Mouse (Mus musculus) kidney, embryonic 14.5 days (tissue): Measurements from ENCODE around the gene Hmga1. TPM values are rescaled to one million over a fixed set of nuclear protein-coding genes. Genes with fewer than 3 reads are reported as not detected.

Experiments
- ATAC-seq: fragments of 200-750 bp; cut with Nextera tagmentation; 2 replicates; pipeline ENCODE4 v1.8.0; 2017; ENCODE audit warnings: moderate number of reproducible peaks, mild to moderate bottlenecking, moderate TSS enrichment, moderate library complexity; ENCODE audit not compliant: low FRiP score, low TSS enrichment
- H3K27ac ChIP-seq: fragments of 300-500 bp; sonication (generic); 2 replicates; pipeline ENCODE4 v1.5.1; 2014; ENCODE audit warnings: low read depth, mild to moderate bottlenecking, low read length, moderate library complexity, mixed read lengths
- H3K27me3 ChIP-seq: fragments of 300-500 bp; sonication (generic); 2 replicates; pipeline ENCODE4 v1.6.1; 2014; ENCODE audit warnings: mild to moderate bottlenecking, low read length; ENCODE audit not compliant: control insufficient read depth, insufficient read depth
- H3K36me3 ChIP-seq: fragments of 300-500 bp; sonication (generic); 2 replicates; pipeline ENCODE4 v1.6.1; 2014; ENCODE audit warnings: low read length, mixed read lengths; ENCODE audit not compliant: control insufficient read depth, insufficient read depth
- H3K4me1 ChIP-seq: fragments of 300-500 bp; sonication (generic); 2 replicates; pipeline ENCODE4 v1.6.1; 2014; ENCODE audit warnings: low read length, mixed read lengths; ENCODE audit not compliant: control insufficient read depth, insufficient read depth
- H3K4me2 ChIP-seq: fragments of 300-500 bp; sonication (generic); replicated peaks from 2 replicates; pipeline ENCODE4 v1.6.1; 2014; ENCODE audit warnings: low read depth, mild to moderate bottlenecking, low read length
- H3K4me3 ChIP-seq: fragments of 300-500 bp; sonication (generic); 2 replicates; pipeline ENCODE4 v1.5.1; 2014; ENCODE audit warnings: mild to moderate bottlenecking, low read length
- H3K9ac ChIP-seq: fragments of 300-500 bp; sonication (generic); 2 replicates; pipeline ENCODE4 v1.6.1; 2014; ENCODE audit warnings: low read depth, mild to moderate bottlenecking, low read length, moderate library complexity
- H3K9me3 ChIP-seq: fragments of 300-500 bp; sonication (generic); 2 replicates; pipeline ENCODE4 v1.6.1; 2016; ENCODE audit warnings: low read length; ENCODE audit not compliant: control insufficient read depth
- WGBS: fragments of 180-500 bp; shearing (Covaris S2); extraction: QIAGEN DNeasy Blood & Tissue Kit; methylation state at CpG from one replicate; pipeline ENCODE4 v1.1.7; 2014; 5-methylcytosine and 5-hydroxymethylcytosine counted together
- polyA plus RNA-seq: library from polyadenylated mRNA; unstranded; fragments of >200 nt; fragmentation: Nextera tagmentation; extraction: Ambion mirVana; gene quantifications from 2 replicates; pipeline ENCODE4 v1.2.1, GENCODE M21; 2014

The Hmga1 gene
- polyA plus RNA-seq: 351 and 355 TPM in 2 replicates

DNA sequence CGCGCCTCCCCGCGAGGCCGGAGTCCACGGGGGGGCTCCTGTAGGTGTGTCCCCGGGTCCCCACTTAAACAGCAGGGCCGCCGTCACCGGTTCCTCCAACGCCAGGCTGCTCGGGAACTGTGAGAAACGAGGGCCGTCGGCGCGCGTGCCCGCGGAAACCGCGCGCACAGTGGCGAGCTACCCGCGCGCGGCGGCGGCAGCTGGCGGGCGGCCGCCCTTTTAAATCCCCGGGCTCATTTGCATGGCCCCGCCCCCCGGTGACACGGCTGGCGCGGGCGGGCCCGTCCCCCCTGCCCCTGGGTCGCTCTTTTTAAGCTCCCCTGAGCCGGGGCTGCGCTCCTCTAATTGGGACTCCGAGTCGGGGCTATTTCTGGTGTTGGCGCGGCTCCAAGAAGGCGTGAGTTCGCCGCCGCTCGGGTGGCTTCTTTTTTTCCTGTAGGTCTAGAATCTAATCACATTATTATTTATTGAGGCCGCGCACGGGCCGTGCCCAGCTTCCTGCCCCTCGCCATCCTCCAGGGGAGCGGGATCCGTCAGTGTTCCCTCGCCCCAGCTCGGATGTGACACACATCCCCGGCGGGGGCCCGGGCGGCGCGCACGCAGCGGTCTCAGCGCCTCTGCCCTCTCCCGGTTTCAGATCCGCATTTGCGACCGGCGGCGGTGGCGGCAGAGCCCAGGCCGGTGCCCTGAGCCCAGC, at the start of gene Hmga1:
Gene Hmga1 (plus strand): TSS at position 183 of the 697 bp plus-strand sequence.
- ATAC-seq: peak; percentile 63
- peak within 1 kb of the TSS; percentile 97 for H3K27ac ChIP-seq
- H3K27me3 ChIP-seq: no peaks in the 10 kb centered on the region
- under 1% methylated on average over 68 of the region's 79 CpGs for WGBS
- H3K4me1 ChIP-seq: peaks cover 25% of the 10 kb centered on the region
- peaks cover 14% of the 10 kb centered on the region; the same call in 1 of the 2 replicates for H3K36me3 ChIP-seq
- H3K9ac ChIP-seq: peak within 1 kb of the TSS; percentile 92
- peak within 1 kb of the TSS; percentile 80 for H3K4me3 ChIP-seq
- H3K4me2 ChIP-seq: peak within 1 kb of the TSS; percentile 84
- H3K9me3 ChIP-seq: no peaks in the 10 kb centered on the region

DNA sequence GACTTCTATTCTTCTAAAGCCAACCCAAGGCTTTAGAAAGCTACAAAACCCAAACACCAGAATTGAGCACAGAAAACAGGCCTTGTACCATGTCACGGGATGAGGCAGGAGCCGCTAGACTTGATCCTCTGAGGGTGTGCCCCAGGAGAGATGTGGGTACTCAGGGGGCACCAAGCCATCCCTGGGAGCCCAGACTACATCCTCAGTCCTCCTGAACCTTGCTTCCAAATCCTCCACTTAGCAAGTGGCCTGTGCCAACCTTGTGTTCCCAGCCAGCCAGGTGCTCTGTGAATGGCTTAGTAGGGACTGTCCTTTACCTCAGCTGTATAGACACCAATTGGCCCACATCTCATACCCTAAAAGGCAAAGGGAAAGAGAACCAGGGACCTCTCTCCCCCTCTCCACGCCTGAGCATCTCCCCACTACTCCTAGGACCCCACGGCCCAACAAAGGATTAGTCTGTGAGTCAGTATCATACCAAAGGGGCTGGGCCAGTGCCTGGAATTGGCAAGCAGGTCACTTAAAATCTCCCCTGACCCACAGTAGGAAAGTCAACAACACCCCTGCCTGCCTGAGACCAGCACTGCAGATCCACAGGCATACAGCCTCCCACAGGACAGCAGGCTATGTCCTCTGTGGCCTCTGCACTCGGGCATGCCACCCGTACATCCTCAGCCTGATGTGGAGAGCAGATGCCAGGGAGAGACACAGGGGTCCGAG, 49.3 kb upstream of the Hmga1 start:
- H3K4me1 ChIP-seq: peaks cover 23% of the 10 kb centered on the region

DNA sequence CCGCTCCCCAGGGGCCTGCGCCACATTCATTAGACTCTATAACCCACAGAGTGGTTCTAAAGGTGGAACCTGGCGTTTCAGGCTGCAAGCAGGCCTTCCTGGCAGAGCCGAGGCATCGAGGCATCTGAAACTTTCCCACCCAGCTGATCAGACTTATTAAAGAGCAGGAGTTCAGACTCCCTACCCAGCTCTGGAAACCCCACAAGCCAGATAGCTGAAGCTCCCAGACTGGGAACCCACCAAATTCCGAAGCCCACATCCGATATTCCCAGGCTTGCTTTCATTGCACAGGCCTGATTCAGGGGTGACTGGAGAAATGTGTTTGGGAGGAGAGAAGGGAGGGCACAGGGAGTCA, 48.7 kb upstream of the Hmga1 start:
- no peak overlapping the region for H3K9ac ChIP-seq
- no peak overlapping the region for H3K4me3 ChIP-seq
- H3K36me3 ChIP-seq: no peaks in the 10 kb centered on the region
- H3K4me1 ChIP-seq: peaks cover 23% of the 10 kb centered on the region
- H3K27ac ChIP-seq: no peak overlapping the region
- H3K27me3 ChIP-seq: peaks cover 36% of the 10 kb centered on the region
- no peak for ATAC-seq
- H3K9me3 ChIP-seq: no peaks in the 10 kb centered on the region
- no peak overlapping the region for H3K4me2 ChIP-seq
- WGBS: 83% methylated on average over 7 of the region's 7 CpGs

More for the DNA sequence above, 49.3 kb upstream of the Hmga1 start:
- no peak for ATAC-seq
- Histone ChIP-seq H3K4me3 (no peak overlapping the region), H3K9ac (no peak overlapping the region), H3K9me3 (no peaks in the 10 kb centered on the region), H3K27ac (no peak overlapping the region), H3K36me3 (no peaks in the 10 kb centered on the region), H3K27me3 (peaks cover 31% of the 10 kb centered on the region), H3K4me2 (no peak overlapping the region)
- 88% methylated on average over 7 of the region's 7 CpGs for whole genome bisulfite sequencing

GRCm38 (mm10) chr17:27508002-27508401, 48.3 kb upstream of the Hmga1 start:
- Histone ChIP-seq H3K4me3 (no peak overlapping the region), H3K4me2 (no peak overlapping the region), H3K27me3 (peaks cover 36% of the 10 kb centered on the region), H3K27ac (no peak overlapping the region), H3K36me3 (no peaks in the 10 kb centered on the region), H3K4me1 (peaks cover 23% of the 10 kb centered on the region), H3K9ac (no peak overlapping the region), H3K9me3 (no peaks in the 10 kb centered on the region)
- WGBS: 43% methylated on average over 12 of the region's 12 CpGs
- no peak for ATAC-seq

- H3K4me3 ChIP-seq: no peak overlapping the region
- H3K9me3 ChIP-seq: no peaks in the 10 kb centered on the region
- H3K27ac ChIP-seq: no peak overlapping the region
- H3K9ac ChIP-seq: no peak overlapping the region
- peaks cover 38% of the 10 kb centered on the region for H3K27me3 ChIP-seq
- H3K36me3 ChIP-seq: no peaks in the 10 kb centered on the region
- H3K4me2 ChIP-seq: no peak overlapping the region
- peaks cover 24% of the 10 kb centered on the region for H3K4me1 ChIP-seq
- ATAC-seq: no peak
- WGBS: 37% methylated on average over 5 of the region's 5 CpGs
These were observed 47.8 kb upstream of the Hmga1 start for GRCm38 (mm10) chr17:27508513-27508912.

DNA sequence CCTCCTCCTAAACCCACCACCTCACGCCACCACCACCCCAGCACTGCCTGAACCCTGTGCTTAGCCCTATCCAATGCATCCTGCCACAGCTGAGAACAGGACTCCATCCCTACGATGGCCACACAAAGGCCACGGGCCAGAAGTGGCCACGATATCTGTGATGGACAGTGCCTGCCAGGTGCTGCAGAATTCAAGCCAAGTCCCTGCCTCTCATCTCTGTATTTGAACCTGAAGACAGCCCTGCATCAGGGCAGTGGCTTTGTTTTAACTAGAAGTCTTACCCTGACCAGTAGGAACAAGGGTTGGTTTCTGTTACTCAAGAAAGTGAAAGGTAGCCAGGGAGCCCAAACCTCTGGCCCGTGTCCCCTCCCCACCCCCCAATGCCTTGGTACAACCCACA, 47.2 kb upstream of the Hmga1 start:
- Histone ChIP-seq H3K27me3 (peaks cover 43% of the 10 kb centered on the region), H3K4me1 (peaks cover 29% of the 10 kb centered on the region), H3K9ac (no peak overlapping the region), H3K36me3 (no peaks in the 10 kb centered on the region), H3K4me2 (no peak overlapping the region), H3K9me3 (no peaks in the 10 kb centered on the region), H3K4me3 (no peak overlapping the region), H3K27ac (no peak overlapping the region)
- no peak for ATAC-seq
- 85% methylated on average over 5 of the region's 5 CpGs for WGBS

- H3K36me3 ChIP-seq: no peaks in the 10 kb centered on the region
- peaks cover 18% of the 10 kb centered on the region for H3K4me1 ChIP-seq
- no peak overlapping the region for H3K27ac ChIP-seq
- H3K9me3 ChIP-seq: no peaks in the 10 kb centered on the region
- no peak overlapping the region for H3K9ac ChIP-seq
- 53% methylated on average over 9 of the region's 9 CpGs for WGBS
- H3K27me3 ChIP-seq: peaks cover 56% of the 10 kb centered on the region
- no peak overlapping the region for H3K4me3 ChIP-seq
- no peak overlapping the region for H3K4me2 ChIP-seq
- ATAC-seq: no peak
These were observed 45.8 kb upstream of the Hmga1 start for GRCm38 (mm10) chr17:27510258-27511124.

DNA sequence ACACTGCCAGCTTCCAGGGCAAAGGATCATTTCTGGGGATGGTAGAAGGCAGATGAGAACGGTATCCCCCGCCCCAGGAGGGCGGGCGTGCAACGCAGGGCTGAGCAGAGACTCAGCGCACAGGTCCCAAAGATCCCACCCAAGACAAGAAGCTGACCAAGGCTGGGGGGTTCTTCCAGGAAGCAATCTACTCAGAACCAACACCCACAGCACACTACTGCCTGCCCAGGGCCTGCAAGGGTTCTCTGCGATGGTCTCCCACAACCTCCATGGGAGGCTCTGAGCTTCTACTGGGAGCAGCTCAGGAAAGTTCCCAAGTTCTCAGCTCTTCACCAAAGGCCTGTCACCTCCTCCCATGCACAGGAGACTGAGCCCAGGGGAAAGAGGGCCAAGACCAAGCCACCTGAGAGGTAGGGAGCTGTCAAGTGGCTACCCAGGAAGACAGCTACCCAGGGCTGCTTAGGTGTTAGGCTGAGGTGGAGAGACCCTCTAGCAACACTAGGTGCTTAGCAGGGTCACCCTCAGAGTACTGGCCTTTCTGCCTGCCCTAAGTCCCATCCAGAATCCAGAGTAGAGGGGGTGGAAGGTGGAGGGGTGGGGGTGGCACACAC, 45.1 kb upstream of the Hmga1 start:
- H3K4me3 ChIP-seq: no peak overlapping the region
- H3K4me1 ChIP-seq: peaks cover 14% of the 10 kb centered on the region
- WGBS: 90% methylated on average over 7 of the region's 7 CpGs
- H3K4me2 ChIP-seq: no peak overlapping the region
- ATAC-seq: no peak
- H3K9me3 ChIP-seq: no peaks in the 10 kb centered on the region
- H3K27ac ChIP-seq: no peak overlapping the region
- peaks cover 62% of the 10 kb centered on the region for H3K27me3 ChIP-seq
- H3K36me3 ChIP-seq: no peaks in the 10 kb centered on the region
- no peak overlapping the region for H3K9ac ChIP-seq
